Comparison of ENCODE assay signal across 37 mouse cellular contexts in the genomic region with DNA sequence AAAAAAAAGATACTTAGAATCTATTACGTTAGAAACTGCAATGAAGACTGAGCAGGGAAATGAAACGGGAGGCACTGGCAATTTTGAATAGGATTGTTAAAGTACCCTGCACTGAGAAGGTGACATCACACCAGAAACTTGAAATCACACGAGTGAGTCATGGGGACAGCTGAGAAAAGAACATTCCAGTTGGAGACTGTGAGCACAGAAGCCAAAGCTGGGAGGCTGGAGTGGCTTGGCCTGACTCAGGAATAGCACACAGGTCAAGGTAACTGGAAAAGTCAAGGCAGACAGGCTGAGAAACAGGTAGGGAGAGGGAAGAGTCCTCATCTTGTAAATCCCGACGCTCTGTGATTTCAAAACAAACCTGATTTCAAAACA. TPM values are rescaled to one million over a fixed set of nuclear protein-coding genes. Genes with fewer than 3 reads are reported as not detected.
DNase-seq lines count a peak whose midpoint lies in the region; ATAC-seq and TF ChIP-seq lines count a peak whose summit lies in the region.
"Had no signal": no experiment of that assay in that cellular context is flagged by ENCODE, and none has a peak within 500 bp of the region (broad histone marks: within the 10 kb centered on the region; RNA-seq: fewer than 3 reads in every experiment).

No protein-coding gene starts in this region.

- 0 out of 2 replicates have a peak, but pooled peaks cover 5% of the 10 kb centered on the region for H3K9me3 ChIP-seq in midbrain, embryonic 14.5 days (ENCODE audit: control insufficient read depth, low read length)

- DNase-seq in adrenal gland, adult (ENCODE audit: inconsistent age in 2 of 2, low spot score in 1 of 2) = peak; percentile 81 to 88
- no peak for DNase-seq in adrenal gland, postnatal 4 days (ENCODE audit: low spot score in 2 of 2)
- DNase-seq in 3T3-L1 (ENCODE audit: low read depth, low spot score) = peak; percentile 46
- DNase-seq in adrenal gland, postnatal 10 days = peak; percentile 35
- DNase-seq in midbrain, embryonic 14.5 days = no peak
- DNase-seq: cerebellum, adult 8-10 months; cerebellum, postnatal 25 days; gastrocnemius, postnatal 36 days; heart, postnatal 36 days; kidney, postnatal 25 days; liver; lung, adult 2 months; lung, postnatal 10 days; right cerebral cortex, postnatal 4 days had no signal

- H3K4me1 ChIP-seq in midbrain, embryonic 14.5 days (ENCODE audit: control insufficient read depth, insufficient read depth, low read length) = no peaks in the 10 kb centered on the region
- H3K4me1 ChIP-seq: forebrain, embryonic 13.5 days had no signal

- ATAC-seq in frontal cortex, adult (ENCODE audit: low TSS enrichment) = no peak; the same call in 1 of the 2 replicates
- ATAC-seq in midbrain, embryonic 14.5 days (ENCODE audit: low FRiP score, low TSS enrichment) = no peak
- ATAC-seq: forebrain, embryonic 13.5 days; intestine, postnatal 0 days; midbrain, embryonic 15.5 days had no signal

- whole genome bisulfite sequencing in midbrain, embryonic 14.5 days = 82% methylated on average over 5 of the region's 5 CpGs

- H3K36me3 ChIP-seq in myocyte (ENCODE audit: control insufficient read depth, insufficient read depth) = no peaks in the 10 kb centered on the region
- H3K36me3 ChIP-seq in midbrain, embryonic 14.5 days (ENCODE audit: control insufficient read depth, insufficient read depth, low read length) = no peaks in the 10 kb centered on the region
- H3K36me3 ChIP-seq: heart, embryonic 15.5 days; hindbrain, embryonic 13.5 days; kidney, embryonic 15.5 days; midbrain, embryonic 15.5 days had no signal

- H3K27ac ChIP-seq in midbrain, embryonic 14.5 days (replicated peaks; ENCODE audit: low read depth, low read length) = no peak overlapping the region
- H3K27ac ChIP-seq: forebrain, embryonic 13.5 days; heart, embryonic 15.5 days; hindbrain, embryonic 13.5 days; kidney, embryonic 15.5 days; liver, embryonic 14.5 days; macrophage; midbrain, embryonic 15.5 days; stomach, postnatal 0 days had no signal

- no peaks in the 10 kb centered on the region for H3K79me2 ChIP-seq in myocyte (ENCODE audit: control insufficient read depth, insufficient read depth)

- no peak overlapping the region for H3ac ChIP-seq in myocyte (ENCODE audit: control insufficient read depth, insufficient read length)

- H3K9ac ChIP-seq in midbrain, embryonic 14.5 days (replicated peaks; ENCODE audit: low read length) = no peak overlapping the region
- H3K9ac ChIP-seq: forebrain, embryonic 13.5 days; heart, embryonic 15.5 days; hindbrain, embryonic 13.5 days; kidney, embryonic 15.5 days; liver, embryonic 14.5 days; midbrain, embryonic 15.5 days had no signal

- H3K27me3 ChIP-seq in myocyte (ENCODE audit: control insufficient read depth, insufficient read depth, insufficient read length) = no peaks in the 10 kb centered on the region
- no peaks in the 10 kb centered on the region for H3K27me3 ChIP-seq in midbrain, embryonic 14.5 days (ENCODE audit: control insufficient read depth, insufficient read depth, low read length)
- H3K27me3 ChIP-seq: heart, embryonic 15.5 days; kidney, embryonic 15.5 days; midbrain, embryonic 15.5 days had no signal

- no peak overlapping the region for H3K4me3 ChIP-seq in myocyte
- no peak overlapping the region for H3K4me3 ChIP-seq in midbrain, embryonic 14.5 days (replicated peaks; ENCODE audit: low read depth, low read length)
- H3K4me3 ChIP-seq: forebrain, embryonic 13.5 days; heart, embryonic 15.5 days; hindbrain, embryonic 13.5 days; kidney, embryonic 15.5 days; midbrain, embryonic 15.5 days had no signal

- H3K4me2 ChIP-seq in myocyte (ENCODE audit: low read depth) = peak overlapping the region; percentile 24
- H3K4me2 ChIP-seq in midbrain, embryonic 14.5 days (ENCODE audit: low read length) = no peak overlapping the region
- H3K4me2 ChIP-seq: forebrain, embryonic 13.5 days; heart, embryonic 15.5 days; hindbrain, embryonic 13.5 days; kidney, embryonic 15.5 days; midbrain, embryonic 15.5 days had no signal

- TF ChIP-seq POLR2A in myocyte (IDR thresholded peaks at IDR 0.05; ENCODE audit: insufficient read length, low read depth) = no peak

TF ChIP-seq in myocyte, 11 proteins besides CTCF, POLR2A, EP300 and RAD21:
- TF ChIP-seq E2F4 (IDR thresholded peaks at IDR 0.05; ENCODE audit: insufficient read depth) (no peak), MYOD1 (IDR thresholded peaks at IDR 0.05; ENCODE audit: control insufficient read depth in 1 of 3, insufficient read length in 2 of 3, low read depth in 2 of 3) (peak in 1 of 3 experiments; percentile 54), CEBPB (IDR thresholded peaks at IDR 0.05; ENCODE audit: insufficient read depth, poor library complexity, severe bottlenecking) (no peak), MYOG (IDR thresholded peaks at IDR 0.05; ENCODE audit: control insufficient read depth in 1 of 3, insufficient read depth in 1 of 3, insufficient read length in 2 of 3, low read depth in 2 of 3) (peak in 2 of 3 experiments; percentile 20 to 35), POLR2AphosphoS2 (IDR thresholded peaks at IDR 0.05; ENCODE audit: insufficient read length, low read depth) (no peak)

RNA-seq across cellular contexts. Expression of a gene that starts 11.1 kb away (rescaled TPM):
- total RNA-seq in adrenal gland, postnatal 4 days (2021) = 10 to 100 TPM; 40.5 to 44.4 TPM
- total RNA-seq in adrenal gland, postnatal 10 days (2021) = 10 to 100 TPM; 25.8 to 32.7 TPM
- polyA plus RNA-seq in myocyte (2012; fragmentation: generic; extraction: Trizol) = 4.6 TPM
- polyA plus RNA-seq in midbrain, embryonic 14.5 days (2014; fragmentation: Nextera tagmentation; extraction: Ambion mirVana) = 87.3 and 88.5 TPM in 2 replicates

RNA-seq across cellular contexts. Expression of a gene that starts 12.1 kb away (rescaled TPM):
- under 1 TPM; 0.42 to 0.73 TPM for total RNA-seq in adrenal gland, postnatal 4 days (2021)
- total RNA-seq in adrenal gland, postnatal 10 days (2021) = under 1 TPM in 1 of 2 experiments, not detected in 1; 0.36 TPM
- not detected for polyA plus RNA-seq in myocyte (2012; fragmentation: generic; extraction: Trizol)
- not detected in 2 replicates for polyA plus RNA-seq in midbrain, embryonic 14.5 days (2014; fragmentation: Nextera tagmentation; extraction: Ambion mirVana)
- total RNA-seq: adrenal gland, adult 18-20 months; gastrocnemius, adult 18-20 months; gastrocnemius, postnatal 36 days; heart, adult 8-10 months; heart, postnatal 36 days; layer of hippocampus, adult 18-20 months; layer of hippocampus, postnatal 10 days; left cerebral cortex, adult 18-20 months; left cerebral cortex, postnatal 14 days; MEL; neutrophil, adult 5-6 weeks had no signal
- polyA plus RNA-seq: forebrain, embryonic 13.5 days; frontal cortex, adult 2 months; heart, embryonic 15.5 days; hindbrain, embryonic 13.5 days; lung, adult 2 months; neural tube, embryonic 11.5 days; spleen, adult 2 months had no signal

RNA-seq across cellular contexts. Expression of a gene that starts 56.6 kb away (rescaled TPM):
- total RNA-seq in adrenal gland, postnatal 4 days (2021) = 10 to 100 TPM in 1 of 2 experiments, 1 to 10 TPM in 1; 7.1 to 10.1 TPM
- 1 to 10 TPM; 3.9 to 4.7 TPM for total RNA-seq in adrenal gland, postnatal 10 days (2021)
- 1.9 TPM for polyA plus RNA-seq in myocyte (2012; fragmentation: generic; extraction: Trizol)
- polyA plus RNA-seq in midbrain, embryonic 14.5 days (2014; fragmentation: Nextera tagmentation; extraction: Ambion mirVana) = 2.9 and 3.0 TPM in 2 replicates

Comparison
In these comparisons a context has a peak if more than half of its experiments do, and no peak if none do; other contexts are left out.
1. DNase-seq: peak in adrenal gland, adult (2 of 2), 3T3-L1 (single experiment) and adrenal gland, postnatal 10 days (single experiment); none in adrenal gland, postnatal 4 days (0 of 2) and midbrain, embryonic 14.5 days (single experiment).